Mouse (Mus musculus) embryonic fibroblast, embryonic 13.5 days (primary cell): ENCODE measurements at regions not wholly inside any gene's neighbourhood (a gene's known extent, or its start where the extent isn't known, plus 50 kb on each side); places are given as distances from the start of the nearest gene placed in this dataset.

Experiments
- CTCF ChIP-seq: IDR thresholded peaks from 2 replicates; pipeline ENCODE4 v1.5.1; 2011; ENCODE audit warnings: mild to moderate bottlenecking, control low read depth, low read length, moderate library complexity, borderline replicate concordance; ENCODE audit not compliant: insufficient read depth
- POLR2A ChIP-seq: IDR thresholded peaks from 2 replicates; pipeline ENCODE4 v1.6.1; 2011; ENCODE audit warnings: low read depth, mild to moderate bottlenecking, control low read depth, low read length, moderate library complexity

DNA sequence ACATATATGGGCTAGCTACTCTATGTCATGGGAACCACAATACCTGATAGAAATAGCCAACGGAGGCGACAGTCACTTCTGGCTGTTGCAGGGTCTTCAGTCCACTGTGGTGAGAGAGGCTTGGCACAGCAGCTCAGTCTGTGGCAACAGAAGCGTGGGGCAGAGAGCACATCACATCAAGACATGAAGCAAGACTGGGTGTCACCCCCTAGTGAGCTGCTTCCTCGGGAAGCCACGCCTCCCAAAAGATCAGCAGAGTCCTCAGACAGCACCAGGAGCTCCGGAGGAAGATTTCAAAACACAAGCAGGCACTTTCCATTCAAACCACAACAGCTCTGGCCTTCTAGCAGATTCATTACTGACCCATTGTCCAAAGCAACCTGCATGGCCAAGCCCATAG is 131.2 kb upstream of the Csf3r start:
- TF ChIP-seq POLR2A (no peak), CTCF (no peak)
